Mouse (Mus musculus): ENCODE results near the gene Gm20532.

Gm20532 gene

DNA sequence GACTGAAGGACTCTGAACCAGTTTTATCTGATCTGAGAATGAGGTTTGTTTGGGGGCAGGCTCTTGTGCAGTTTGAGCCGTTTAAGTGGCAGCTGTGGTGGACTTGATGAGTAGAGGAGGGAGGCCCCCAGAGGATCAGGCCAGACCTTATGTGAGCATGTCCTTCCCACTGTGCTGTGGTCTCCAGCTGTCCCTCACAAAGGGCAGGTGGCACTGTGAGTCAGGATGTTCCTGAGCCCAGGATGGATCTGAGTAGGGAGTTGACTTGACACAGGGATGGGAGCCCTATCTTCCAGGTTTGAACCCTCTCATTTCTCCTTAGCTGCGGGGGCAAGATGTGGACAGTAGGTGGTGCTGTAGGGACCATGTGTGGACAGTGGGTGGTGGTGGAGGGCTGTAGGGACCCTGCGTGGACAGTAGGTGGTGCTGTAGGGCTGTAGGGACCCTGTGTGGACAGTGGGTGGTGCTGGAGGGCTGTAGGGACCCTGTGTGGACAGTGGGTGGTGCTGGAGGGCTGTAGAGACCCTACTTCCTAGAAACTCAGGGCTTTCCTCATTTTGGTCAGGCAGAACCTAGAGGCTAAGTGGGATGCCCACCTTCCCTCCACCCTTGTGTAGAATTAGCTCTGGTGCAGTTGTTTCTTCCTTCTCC, 60.3 kb downstream of the Gm20532 start:
- DNase-seq (ENCODE audit: low read depth, low spot score), result peak; percentile 88

DNA sequence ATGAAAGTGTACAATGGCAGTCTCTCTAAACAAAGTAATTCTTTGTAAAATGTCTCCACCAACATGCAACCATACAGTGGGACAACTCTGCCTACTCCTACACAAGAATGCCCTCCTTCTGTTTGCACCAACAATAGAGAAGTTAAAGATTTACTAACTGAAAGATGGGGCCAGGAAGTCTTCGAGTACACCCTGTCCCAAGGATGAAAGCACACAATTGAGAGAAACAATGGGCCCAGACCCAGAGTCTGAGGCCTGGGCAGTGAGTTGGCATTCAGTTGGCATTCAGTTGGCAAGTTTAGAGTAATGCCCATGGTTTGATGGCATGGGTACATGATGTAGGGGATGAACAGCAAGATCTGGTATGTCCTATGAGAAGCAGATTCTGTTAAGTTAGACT, 68.2 kb downstream of the Gm20532 start:
- DNase-seq (ENCODE audit: low read depth, low spot score), result no peak

DNA sequence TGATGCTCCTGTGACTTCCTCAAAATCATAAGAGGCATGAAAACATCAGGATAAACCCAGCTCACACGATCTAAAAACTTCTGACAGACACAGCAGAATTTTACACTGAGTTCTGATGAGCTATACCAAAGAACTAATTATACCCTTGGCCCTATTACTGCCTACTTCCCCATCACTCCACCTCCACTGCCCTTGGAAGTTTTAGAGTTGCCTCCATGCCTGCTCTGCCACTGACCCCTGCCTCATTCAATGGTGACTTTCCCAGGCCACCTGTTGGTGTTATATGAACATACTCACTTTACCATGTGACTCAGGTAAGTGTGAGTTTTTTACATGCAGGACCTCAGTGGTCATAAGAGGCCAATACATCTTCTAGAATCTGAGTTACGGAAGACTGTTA, 71.0 kb downstream of the Gm20532 start:
- DNase-seq (ENCODE audit: low read depth, low spot score), result no peak

DNA sequence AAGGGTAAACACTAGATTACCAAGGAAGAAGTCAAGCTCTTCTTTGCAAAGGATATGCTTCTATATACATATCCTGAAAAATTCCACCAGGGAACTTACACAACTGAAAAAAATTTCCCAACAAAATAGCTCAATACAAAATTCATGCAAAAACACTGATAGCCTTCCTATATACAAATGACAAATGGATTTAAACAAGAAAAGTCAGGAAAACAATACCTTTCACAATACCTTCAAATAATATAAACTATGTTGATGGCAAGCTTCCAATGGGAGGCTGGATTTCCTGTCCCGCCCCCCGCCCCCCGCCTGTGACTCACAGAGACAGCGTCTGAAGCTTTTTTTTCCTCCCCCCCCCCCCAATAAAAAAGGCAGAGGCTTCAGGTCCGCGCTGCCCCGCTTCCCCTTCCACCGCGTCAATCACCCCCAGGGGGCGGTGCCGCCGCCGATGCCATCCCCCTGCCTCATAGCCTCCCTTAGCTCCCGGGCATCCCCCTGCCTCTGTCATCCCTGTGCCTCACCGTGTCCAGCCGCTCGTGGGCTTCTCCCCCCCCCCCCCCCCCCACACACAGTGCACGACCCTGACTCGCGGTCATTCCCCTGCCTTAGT, 74.8 kb downstream of the Gm20532 start:
- no peak for DNase-seq (ENCODE audit: low read depth, low spot score)

DNA sequence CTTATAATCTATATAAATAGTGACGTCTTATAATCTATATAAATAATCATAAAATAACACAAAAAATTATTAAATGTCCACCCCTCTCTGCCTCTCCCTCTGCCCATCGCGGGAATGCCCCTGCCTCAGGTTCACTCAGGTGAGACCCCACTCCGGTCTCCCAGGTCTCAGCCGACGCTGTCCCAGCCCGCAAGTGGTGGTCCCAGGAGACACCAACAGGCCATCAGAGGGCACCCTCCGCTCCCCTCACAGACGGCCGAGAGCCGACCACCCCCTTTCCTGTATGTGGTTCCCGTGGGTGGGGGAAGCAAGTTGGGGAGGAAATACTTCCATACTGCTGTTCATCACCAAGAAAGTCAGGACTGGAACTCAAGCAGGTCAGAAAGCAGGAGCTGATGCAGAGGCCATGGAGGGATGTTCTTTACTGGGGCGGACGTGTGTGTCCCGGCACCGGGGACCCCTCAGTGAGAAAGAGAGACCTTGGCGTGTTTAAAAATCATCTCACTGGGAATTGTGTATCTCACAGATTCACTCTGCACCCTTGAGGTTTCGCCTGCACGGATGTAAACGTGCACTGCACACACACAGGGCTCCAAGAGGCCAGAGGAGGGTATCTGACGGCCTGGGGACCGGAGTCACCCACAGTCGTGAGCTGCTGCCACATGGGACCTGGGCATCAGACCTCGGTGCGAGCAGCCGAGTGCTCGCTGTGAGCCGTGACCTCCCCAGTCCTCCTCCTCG, 75.5 kb downstream of the Gm20532 start:
- no peak for DNase-seq (ENCODE audit: low read depth, low spot score)

DNA sequence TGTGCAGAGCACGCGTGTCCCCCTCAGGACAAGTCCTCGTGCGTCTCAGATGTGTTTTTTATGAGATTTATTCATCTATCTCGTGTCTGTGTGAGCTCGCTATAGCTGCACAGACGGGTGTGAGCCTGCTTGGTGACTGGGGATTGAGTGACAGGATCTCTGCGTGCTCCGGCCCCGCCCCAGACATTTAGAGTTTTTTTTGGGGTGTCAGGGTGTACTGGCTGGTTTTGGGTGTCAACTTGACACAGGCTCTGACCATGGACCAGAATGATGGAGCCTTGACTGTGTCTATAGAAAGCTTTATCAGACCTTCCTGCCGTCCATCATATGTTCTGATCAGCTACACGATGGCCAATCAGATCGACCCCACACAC, 76.1 kb downstream of the Gm20532 start:
- DNase-seq (ENCODE audit: low read depth, low spot score), result no peak

DNA sequence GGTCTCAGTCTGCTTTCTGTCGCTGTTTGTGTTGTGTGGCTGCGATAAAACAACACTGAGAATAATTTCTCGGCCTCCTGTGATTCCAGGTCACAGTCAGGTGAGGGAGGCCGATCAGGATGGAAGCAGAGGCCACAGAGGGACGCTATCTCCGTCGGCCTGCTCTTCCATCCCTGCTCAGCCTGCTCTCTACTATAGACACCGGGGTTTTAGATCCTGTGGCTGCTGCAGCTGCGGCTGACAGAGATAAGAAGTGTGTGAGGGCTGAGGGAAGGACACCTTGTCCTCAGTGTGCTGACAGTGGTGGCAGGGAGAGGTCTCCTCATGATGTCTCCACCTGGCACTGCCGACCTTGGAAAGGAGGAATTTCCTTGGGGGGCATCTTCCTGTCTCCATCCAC, 76.7 kb downstream of the Gm20532 start:
- no peak for DNase-seq (ENCODE audit: low read depth, low spot score)

DNA sequence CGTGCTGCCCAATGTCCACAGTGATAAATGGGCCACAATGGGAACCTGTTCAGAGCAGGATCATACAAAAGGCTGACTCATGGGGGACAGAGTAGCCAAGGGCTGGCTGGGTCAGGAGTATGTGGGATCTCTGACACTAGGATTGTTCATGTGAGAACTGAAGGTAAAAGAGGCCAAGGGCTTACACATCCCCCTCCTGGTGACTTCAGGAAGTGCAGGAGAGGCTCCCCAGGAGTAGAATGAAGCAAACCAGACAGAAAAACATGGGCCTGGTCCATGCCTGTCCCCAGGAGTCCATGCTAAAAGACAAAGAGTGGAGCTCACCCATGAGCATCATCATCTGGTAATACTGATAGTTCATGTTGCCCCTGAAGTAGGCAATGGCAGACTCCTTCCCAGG, 77.1 kb downstream of the Gm20532 start:
- DNase-seq (ENCODE audit: low read depth, low spot score), result peak; percentile 48

DNA sequence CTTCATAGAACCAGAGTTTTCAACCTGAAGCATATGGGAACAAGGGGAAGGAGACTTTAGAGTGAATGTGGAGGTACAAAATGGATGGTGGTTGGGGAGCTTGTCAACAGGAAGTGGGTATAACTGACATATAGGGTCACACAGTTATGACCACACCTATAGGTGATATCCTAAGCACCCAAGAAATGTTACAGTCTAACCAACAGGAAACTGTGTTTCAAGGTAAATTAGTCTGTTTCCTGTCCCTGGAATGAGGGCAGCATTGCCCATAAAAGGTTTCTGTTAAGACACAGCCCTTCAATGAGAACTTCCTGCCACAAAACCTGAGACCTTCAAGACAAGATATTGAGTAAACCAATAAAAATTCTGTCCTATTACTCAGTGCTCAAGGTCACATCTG, 82.3 kb downstream of the Gm20532 start:
- DNase-seq (ENCODE audit: low read depth, low spot score), result no peak

DNA sequence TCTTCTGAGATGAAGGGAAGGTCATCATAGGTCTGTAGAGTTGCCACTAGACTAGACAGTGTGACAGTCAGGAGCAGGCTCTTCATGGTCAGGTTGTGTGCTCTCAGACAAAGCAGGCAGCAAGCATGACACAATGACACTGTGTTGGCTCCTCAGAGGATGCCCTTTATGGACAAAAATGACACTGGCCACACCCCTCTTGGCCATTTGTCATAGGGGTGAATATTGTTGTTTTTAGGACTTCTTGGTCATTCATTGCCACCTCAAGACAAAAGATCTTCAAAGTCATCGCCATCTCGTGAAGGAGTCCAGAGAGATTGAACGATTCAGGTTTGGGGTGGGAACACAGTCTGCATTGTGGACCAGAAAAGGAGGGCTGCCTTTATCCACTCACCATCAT, 84.7 kb downstream of the Gm20532 start, which contains the start of gene Lcn4:
TSS of gene Lcn4 (minus strand) at position 101 of the 400 bp plus-strand sequence.
- no peak for DNase-seq (ENCODE audit: low read depth, low spot score)
